Mouse (Mus musculus) 416B (cell line): ENCODE measurements around the gene Chchd5.

ENCODE experiments used
- DNase-seq: peaks from one replicate; pipeline ENCODE4 v3.0.0; 2011; ENCODE audit warnings: low read depth

Chchd5 gene

DNA sequence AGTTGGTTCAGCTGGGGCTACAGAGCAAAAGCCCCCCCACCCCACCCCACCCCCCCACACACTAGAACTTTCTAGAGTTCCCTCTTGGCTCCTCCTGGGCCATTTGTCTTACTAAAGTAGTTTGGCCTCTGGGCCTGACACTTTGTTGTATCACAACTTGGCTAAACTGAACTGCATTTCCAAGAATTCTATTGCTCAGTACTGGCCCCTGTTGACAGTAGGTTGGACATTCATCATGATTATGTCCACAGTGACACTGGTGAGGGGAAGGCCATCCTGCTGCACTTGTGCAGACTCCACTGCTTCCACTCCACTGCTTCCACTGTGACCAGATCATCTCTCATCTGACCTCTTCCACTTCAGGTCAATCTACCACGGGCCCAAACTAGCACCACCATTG is 23.3 kb downstream of the Chchd5 start:
- DNase-seq, result peak; percentile 26

DNA sequence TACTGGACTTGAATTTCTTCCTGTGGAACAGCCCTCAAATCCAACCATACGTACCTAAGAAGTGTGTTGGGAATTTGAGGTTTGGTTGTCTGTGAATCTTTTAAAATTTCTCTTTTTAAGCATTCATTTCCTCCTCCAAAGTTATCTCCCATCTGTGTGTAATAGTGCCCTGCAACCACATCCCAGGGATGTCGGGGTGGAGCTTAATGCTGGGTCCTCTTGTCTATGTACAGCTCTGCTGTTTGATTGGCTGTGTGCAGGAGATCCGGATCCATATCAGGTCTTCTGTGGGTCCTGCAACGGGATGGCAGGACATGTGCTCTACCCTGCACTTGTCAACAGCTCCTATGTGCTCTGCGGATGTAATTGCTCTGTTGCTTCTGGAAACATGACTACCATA is 35.3 kb downstream of the Chchd5 start:
- DNase-seq, result peak; percentile 57

GRCm38 (mm10) chr2:129166466-129167463 is 37.3 kb downstream of the Chchd5 start:
- DNase-seq, result peak; percentile 86

- DNase-seq, result no peak
Measured at GRCm38 (mm10) chr2:129173386-129173785, 43.9 kb downstream of the Chchd5 start.

- peak; percentile 81 for DNase-seq
Measured at GRCm38 (mm10) chr2:129174474-129174873, 45.0 kb downstream of the Chchd5 start.

GRCm38 (mm10) chr2:129175636-129176035 is 46.1 kb downstream of the Chchd5 start:
- DNase-seq, result peak; percentile 95

- DNase-seq, result peak; percentile 67
Measured at GRCm38 (mm10) chr2:129176676-129177420, 47.3 kb downstream of the Chchd5 start.

DNA sequence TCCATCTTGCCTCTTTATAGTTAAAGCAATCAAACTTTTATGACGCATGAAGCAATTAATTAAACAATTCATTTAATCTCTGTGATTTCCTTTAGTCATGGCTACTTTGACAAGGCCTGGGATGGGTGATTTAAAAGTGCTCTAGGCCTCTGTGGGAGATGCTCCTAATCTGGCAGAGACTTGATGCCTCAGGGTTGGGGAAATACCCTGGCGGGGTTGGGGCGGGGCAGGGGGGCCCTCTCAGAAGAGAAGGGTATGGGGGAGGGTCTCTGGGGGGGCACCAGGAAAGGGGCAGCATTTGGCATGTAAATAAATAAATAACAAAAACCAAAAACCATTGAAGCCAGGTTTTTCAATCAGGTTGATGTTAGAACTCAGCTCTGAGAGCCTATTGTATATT is 48.2 kb downstream of the Chchd5 start:
- DNase-seq, result no peak

DNA sequence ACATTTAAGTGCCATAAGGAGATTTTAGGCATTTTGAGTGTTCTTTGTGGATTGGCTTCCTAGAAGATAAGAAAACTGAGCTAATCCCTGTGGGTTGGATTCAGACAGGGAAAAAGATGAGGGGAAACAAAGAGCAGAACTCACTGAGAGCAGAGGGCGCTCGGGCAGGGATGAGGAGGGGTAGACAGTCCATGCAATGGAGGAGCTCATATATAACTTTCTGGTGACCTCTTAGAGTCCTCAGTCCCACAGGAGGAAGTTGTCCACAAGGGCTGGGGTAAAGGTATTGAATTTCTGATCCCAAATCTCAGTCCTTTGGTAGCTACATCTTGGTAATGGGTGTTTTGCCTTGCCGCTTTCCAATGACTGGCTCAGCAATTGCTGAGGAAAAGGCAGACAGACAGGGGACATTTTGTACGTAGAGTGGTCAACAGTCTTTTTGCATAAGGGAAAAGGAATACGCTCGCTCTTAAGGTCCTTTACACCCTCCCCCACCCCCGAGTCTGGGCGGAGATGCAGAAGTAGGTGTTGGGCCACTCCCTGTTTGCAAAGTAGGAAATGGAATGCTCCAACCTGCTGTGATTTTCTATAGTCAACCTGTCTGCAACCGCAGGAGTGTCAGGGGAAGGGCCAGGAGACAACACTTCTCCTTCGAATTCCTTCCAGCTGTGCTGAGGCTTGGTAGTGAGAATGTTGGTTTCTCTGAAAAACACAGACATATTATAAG is 48.8 kb downstream of the Chchd5 start:
- no peak for DNase-seq

DNA sequence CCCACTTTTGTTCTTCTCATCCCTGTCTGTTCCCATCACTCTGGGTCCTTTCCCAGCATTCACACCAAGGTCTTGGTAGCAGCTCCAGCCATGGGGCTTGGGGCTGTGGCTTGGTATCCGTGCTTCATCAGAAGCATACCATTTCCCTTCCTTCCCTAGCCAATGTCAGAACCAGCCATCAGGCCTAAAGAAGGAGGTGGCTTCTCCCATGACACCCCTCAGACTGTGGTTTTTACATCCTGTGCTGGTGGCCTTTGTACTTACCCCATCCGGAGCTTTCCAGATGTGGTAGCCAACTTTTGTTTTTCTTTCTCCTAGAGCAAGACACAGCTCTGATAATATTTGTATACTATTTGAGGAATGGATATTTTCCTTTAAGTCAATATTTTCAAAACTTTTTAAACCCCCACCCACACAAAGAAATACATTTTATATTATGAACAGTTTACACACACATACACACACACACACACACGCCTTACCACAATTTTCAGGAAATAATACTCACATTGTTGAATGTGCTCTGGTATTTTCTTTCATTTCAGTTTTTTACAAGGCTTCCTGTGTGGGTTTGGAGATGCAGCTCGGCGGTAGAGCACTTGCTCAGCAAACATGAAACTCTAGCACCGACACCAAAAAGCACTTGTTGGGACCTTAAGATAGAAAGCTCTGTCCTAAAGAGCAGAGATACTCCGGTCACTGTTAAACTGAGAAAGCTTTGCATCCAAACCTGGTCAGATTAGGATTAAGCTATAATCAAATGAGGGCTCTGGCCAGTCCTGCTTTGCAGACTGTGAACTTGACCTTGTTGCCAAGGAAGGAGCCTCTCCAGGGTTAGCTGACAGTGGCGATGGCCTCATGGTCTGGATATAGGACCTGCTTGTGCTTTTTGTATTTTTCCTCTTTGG is 50.7 kb downstream of the Chchd5 start:
- peak; percentile 97 for DNase-seq

GRCm38 (mm10) chr2:129181509-129181908 is 52.0 kb downstream of the Chchd5 start:
- DNase-seq, result peak; percentile 70

DNA sequence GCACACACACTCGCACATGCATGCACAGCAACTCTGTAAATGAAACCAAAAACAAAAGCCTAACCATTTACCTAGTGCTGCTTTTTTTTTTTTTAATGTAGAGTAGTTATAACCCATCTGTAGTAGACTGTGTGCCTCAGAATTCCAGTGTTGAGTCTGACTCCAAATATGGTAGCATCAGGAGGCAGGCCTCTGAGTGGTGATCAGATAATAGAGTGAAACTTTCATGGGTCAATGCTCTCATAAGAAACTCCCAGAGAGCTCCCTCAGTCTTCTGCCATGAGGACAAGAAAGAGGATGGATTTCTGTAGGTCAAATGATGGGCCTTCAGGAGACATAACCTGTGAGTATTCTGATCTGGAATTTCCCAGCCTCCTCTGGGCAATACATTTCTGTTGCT is 52.9 kb downstream of the Chchd5 start:
- DNase-seq, result no peak

- no peak for DNase-seq
Measured at GRCm38 (mm10) chr2:129183561-129184031, 54.1 kb downstream of the Chchd5 start.
